In the genomic region with DNA sequence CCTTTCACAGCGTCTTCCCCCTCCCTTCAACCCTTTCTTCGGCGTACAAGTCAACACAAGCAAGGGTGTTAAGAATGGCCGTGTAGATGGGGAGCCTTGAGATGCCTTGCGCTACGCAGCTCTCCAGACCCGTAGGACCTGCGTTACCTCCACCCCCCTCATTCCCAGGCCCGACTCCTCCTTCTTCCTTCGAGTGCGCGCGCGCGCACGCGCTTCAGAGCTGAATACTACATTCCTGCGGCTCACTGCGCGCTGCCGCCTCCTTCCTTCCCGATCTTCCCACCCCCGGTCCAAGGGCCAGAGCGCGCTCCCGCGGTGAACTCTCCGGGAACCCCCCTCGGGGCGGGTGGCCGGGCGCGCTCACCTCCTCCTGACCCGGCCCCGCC, we compare ENCODE assay signal across 8 mouse cellular contexts. TPM values are rescaled to one million over a fixed set of nuclear protein-coding genes. Genes with fewer than 3 reads are reported as not detected.
A peak's percentile ranks its signal among the peaks of the same experiment; 100 is the strongest.
DNase-seq lines count a peak whose midpoint lies in the region; ATAC-seq lines count a peak whose summit lies in the region.

No protein-coding gene starts in this region.

- H3K36me3 ChIP-seq in limb, embryonic 11.5 days (ENCODE audit: control insufficient read depth, insufficient read depth, low read length): no peaks in the 10 kb centered on the region
- no peaks in the 10 kb centered on the region for H3K36me3 ChIP-seq in midbrain, embryonic 13.5 days

- no peaks in the 10 kb centered on the region for H3K27me3 ChIP-seq in limb, embryonic 11.5 days (ENCODE audit: control insufficient read depth, insufficient read depth, low read length)
- peaks cover 89% of the 10 kb centered on the region for H3K27me3 ChIP-seq in midbrain, embryonic 13.5 days

- peak; percentile 41 for ATAC-seq in limb, embryonic 11.5 days (ENCODE audit: insufficient number of reproducible peaks, low FRiP score, low TSS enrichment, low read depth)
- ATAC-seq in midbrain, embryonic 13.5 days: peak; percentile 84

- under 1% methylated on average over 33 of the region's 35 CpGs for WGBS in limb, embryonic 11.5 days
- WGBS in midbrain, embryonic 13.5 days: 0% methylated on average over 31 of the region's 35 CpGs

- H3K4me2 ChIP-seq in limb, embryonic 11.5 days (ENCODE audit: low read depth, severe bottlenecking): peak overlapping the region; percentile 84
- H3K4me2 ChIP-seq in midbrain, embryonic 13.5 days (replicated peaks): peak overlapping the region; percentile 94

- peak overlapping the region; percentile 65 for H3K4me3 ChIP-seq in limb, embryonic 11.5 days (ENCODE audit: low read depth, low read length)
- peak overlapping the region; percentile 53 for H3K4me3 ChIP-seq in midbrain, embryonic 13.5 days (replicated peaks)

- peak overlapping the region; percentile 99 for H3K27ac ChIP-seq in limb, embryonic 11.5 days (replicated peaks; ENCODE audit: low read depth, low read length)
- H3K27ac ChIP-seq in midbrain, embryonic 13.5 days: 0 out of 2 replicates have a peak overlapping the region, but pooled peaks have one; percentile 64

- H3K9me3 ChIP-seq in limb, embryonic 11.5 days (ENCODE audit: control insufficient read depth, low read length): no peaks in the 10 kb centered on the region
- H3K9me3 ChIP-seq in midbrain, embryonic 13.5 days: no peaks in the 10 kb centered on the region

- peaks cover 60% of the 10 kb centered on the region for H3K4me1 ChIP-seq in limb, embryonic 11.5 days (ENCODE audit: control insufficient read depth, insufficient read depth, low read length)
- H3K4me1 ChIP-seq in midbrain, embryonic 13.5 days (replicated peaks): peaks cover 50% of the 10 kb centered on the region

- DNase-seq in thymus, adult 18-20 months: peak; percentile 64 to 69
- no peak for DNase-seq in thymus, postnatal 10 days (ENCODE audit: low spot score in 2 of 2)
- peak; percentile 92 for DNase-seq in embryo, embryonic 9.5 days (ENCODE audit: extremely low spot score)
- peak; percentile 100 for DNase-seq in heart, adult 11 months
- peak; percentile 98 for DNase-seq in kidney, adult 11 months
- DNase-seq in limb, embryonic 11.5 days (ENCODE audit: low spot score): peak; percentile 96
- peak; percentile 35 for DNase-seq in spleen, adult 12 weeks (ENCODE audit: low spot score)

- peak overlapping the region; percentile 72 for H3K9ac ChIP-seq in limb, embryonic 11.5 days (ENCODE audit: low read length)
- H3K9ac ChIP-seq in midbrain, embryonic 13.5 days (replicated peaks): peak overlapping the region; percentile 69

RNA-seq across cellular contexts. Expression of a gene that starts 10.5 kb away (rescaled TPM):
- 118 and 119 TPM in 2 replicates for polyA plus RNA-seq in limb, embryonic 11.5 days (2014; fragmentation: Nextera tagmentation; extraction: Ambion mirVana)
- polyA plus RNA-seq in midbrain, embryonic 13.5 days (2015; fragmentation: Nextera tagmentation; extraction: Ambion mirVana): 2.7 and 3.4 TPM in 2 replicates

RNA-seq across cellular contexts. Expression of a gene that starts 15.1 kb away (rescaled TPM):
- 0.57 and 0.71 TPM in 2 replicates for polyA plus RNA-seq in limb, embryonic 11.5 days (2014; fragmentation: Nextera tagmentation; extraction: Ambion mirVana)
- 0.71 and 0.82 TPM in 2 replicates for polyA plus RNA-seq in midbrain, embryonic 13.5 days (2015; fragmentation: Nextera tagmentation; extraction: Ambion mirVana)

RNA-seq across cellular contexts. Expression of a gene that starts 23.5 kb away (rescaled TPM):
- polyA plus RNA-seq in limb, embryonic 11.5 days (2014; fragmentation: Nextera tagmentation; extraction: Ambion mirVana): 0.88 and 1.1 TPM in 2 replicates
- 0.07 and 0.12 TPM in 2 replicates for polyA plus RNA-seq in midbrain, embryonic 13.5 days (2015; fragmentation: Nextera tagmentation; extraction: Ambion mirVana)

RNA-seq across cellular contexts. Expression of a gene that starts 32.4 kb away (rescaled TPM):
- 58.5 and 62.8 TPM in 2 replicates for polyA plus RNA-seq in limb, embryonic 11.5 days (2014; fragmentation: Nextera tagmentation; extraction: Ambion mirVana)
- 50.8 and 53.4 TPM in 2 replicates for polyA plus RNA-seq in midbrain, embryonic 13.5 days (2015; fragmentation: Nextera tagmentation; extraction: Ambion mirVana)

RNA-seq across cellular contexts. Expression of a gene that starts 42.3 kb away (rescaled TPM):
- 37.3 and 37.5 TPM in 2 replicates for polyA plus RNA-seq in limb, embryonic 11.5 days (2014; fragmentation: Nextera tagmentation; extraction: Ambion mirVana)
- polyA plus RNA-seq in midbrain, embryonic 13.5 days (2015; fragmentation: Nextera tagmentation; extraction: Ambion mirVana): 37.9 and 40.2 TPM in 2 replicates

Comparison
In these comparisons a context has a peak if more than half of its experiments do, and no peak if none do; other contexts are left out.
1. DNase-seq: peak in thymus, adult 18-20 months (2 of 2), embryo, embryonic 9.5 days (single experiment), heart, adult 11 months (single experiment), kidney, adult 11 months (single experiment), limb, embryonic 11.5 days (single experiment) and spleen, adult 12 weeks (single experiment); none in thymus, postnatal 10 days (0 of 2).
2. RNA of a gene that starts 10.5 kb away (polyA plus RNA-seq): 118 to 119 TPM in limb, embryonic 11.5 days; 2.7 to 3.4 TPM in midbrain, embryonic 13.5 days; every median in the first group is over 10 times any median in the second.